Mouse (Mus musculus): Measurements from ENCODE around the gene Il17c. TPM values are rescaled to one million over a fixed set of nuclear protein-coding genes. Genes with fewer than 3 reads are reported as not detected.

Il17c gene
- polyA plus RNA-seq, 1 experiment: not detected

- 86% methylated on average over 9 of the region's 9 CpGs for WGBS
- Histone ChIP-seq H3K4me3 (ENCODE audit: insufficient read depth, low read depth, low read length) (no peak overlapping the region), H3K4me1 (ENCODE audit: control insufficient read depth, insufficient read depth, low read length) (no peaks in the 10 kb centered on the region), H3K27ac (ENCODE audit: insufficient read depth, low read depth, low read length) (no peak overlapping the region)
- no peak for TF ChIP-seq POLR2A (IDR thresholded peaks at IDR 0.05; ENCODE audit: insufficient read depth, low read depth, low read length)
- no peak for TF ChIP-seq CTCF (IDR thresholded peaks at IDR 0.05; ENCODE audit: insufficient read depth, low read depth, low read length)
Measured at GRCm38 (mm10) chr8:122426145-122426544, 4.3 kb downstream of the Il17c start.

- no peak overlapping the region for H3K27ac ChIP-seq (ENCODE audit: insufficient read depth, low read depth, low read length)
- 86% methylated on average over 7 of the region's 7 CpGs for WGBS
- H3K4me1 ChIP-seq (ENCODE audit: control insufficient read depth, insufficient read depth, low read length): peaks cover 5% of the 10 kb centered on the region
- no peak overlapping the region for H3K4me3 ChIP-seq (ENCODE audit: insufficient read depth, low read depth, low read length)
- TF ChIP-seq POLR2A (IDR thresholded peaks at IDR 0.05; ENCODE audit: insufficient read depth, low read depth, low read length) (no peak), CTCF (IDR thresholded peaks at IDR 0.05; ENCODE audit: insufficient read depth, low read depth, low read length) (no peak)
Measured at GRCm38 (mm10) chr8:122427607-122428006, 5.8 kb downstream of the Il17c start.

- no peak for TF ChIP-seq POLR2A (IDR thresholded peaks at IDR 0.05; ENCODE audit: insufficient read depth, low read depth, low read length)
- no peak for TF ChIP-seq CTCF (IDR thresholded peaks at IDR 0.05; ENCODE audit: insufficient read depth, low read depth, low read length)
- Histone ChIP-seq H3K4me3 (ENCODE audit: insufficient read depth, low read depth, low read length) (no peak overlapping the region), H3K4me1 (ENCODE audit: control insufficient read depth, insufficient read depth, low read length) (peaks cover 9% of the 10 kb centered on the region), H3K27ac (ENCODE audit: insufficient read depth, low read depth, low read length) (no peak overlapping the region)
- WGBS: 87% methylated on average over 9 of the region's 9 CpGs
Measured at GRCm38 (mm10) chr8:122428163-122428562, 6.3 kb downstream of the Il17c start.

- peaks cover 9% of the 10 kb centered on the region for H3K4me1 ChIP-seq (ENCODE audit: control insufficient read depth, insufficient read depth, low read length)
- no peak overlapping the region for H3K4me3 ChIP-seq (ENCODE audit: insufficient read depth, low read depth, low read length)
- WGBS: 79% methylated on average over 10 of the region's 10 CpGs
- TF ChIP-seq CTCF (IDR thresholded peaks at IDR 0.05; ENCODE audit: insufficient read depth, low read depth, low read length) (no peak), POLR2A (IDR thresholded peaks at IDR 0.05; ENCODE audit: insufficient read depth, low read depth, low read length) (no peak)
- no peak overlapping the region for H3K27ac ChIP-seq (ENCODE audit: insufficient read depth, low read depth, low read length)
Measured at GRCm38 (mm10) chr8:122430058-122430636, 8.3 kb downstream of the Il17c start.

DNA sequence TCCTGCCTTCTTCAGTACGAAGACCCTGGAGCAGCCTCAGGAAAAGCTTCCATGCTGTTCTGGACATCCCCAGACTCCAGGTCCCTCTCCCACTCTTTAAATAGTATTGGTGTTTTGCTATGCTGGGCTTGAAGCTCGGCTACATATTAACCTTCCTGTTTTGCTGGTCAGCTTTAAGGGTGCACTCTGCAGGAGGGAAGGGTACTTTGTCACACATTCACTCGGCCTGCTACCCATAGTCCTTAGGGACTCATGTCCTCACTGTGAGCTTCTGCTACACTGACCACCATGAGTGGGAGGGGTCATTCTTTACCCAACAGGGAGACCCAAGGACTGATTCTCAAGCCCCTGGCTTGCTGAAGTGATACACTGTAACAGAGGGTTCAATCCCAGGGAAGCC, 8.8 kb downstream of the Il17c start:
- TF ChIP-seq POLR2A (IDR thresholded peaks at IDR 0.05; ENCODE audit: insufficient read depth, low read depth, low read length): no peak
- no peak for TF ChIP-seq CTCF (IDR thresholded peaks at IDR 0.05; ENCODE audit: insufficient read depth, low read depth, low read length)
- WGBS: 92% methylated on average over 3 of the region's 3 CpGs
- H3K27ac ChIP-seq (ENCODE audit: insufficient read depth, low read depth, low read length): no peak overlapping the region
- peaks cover 9% of the 10 kb centered on the region for H3K4me1 ChIP-seq (ENCODE audit: control insufficient read depth, insufficient read depth, low read length)
- H3K4me3 ChIP-seq (ENCODE audit: insufficient read depth, low read depth, low read length): no peak overlapping the region

DNA sequence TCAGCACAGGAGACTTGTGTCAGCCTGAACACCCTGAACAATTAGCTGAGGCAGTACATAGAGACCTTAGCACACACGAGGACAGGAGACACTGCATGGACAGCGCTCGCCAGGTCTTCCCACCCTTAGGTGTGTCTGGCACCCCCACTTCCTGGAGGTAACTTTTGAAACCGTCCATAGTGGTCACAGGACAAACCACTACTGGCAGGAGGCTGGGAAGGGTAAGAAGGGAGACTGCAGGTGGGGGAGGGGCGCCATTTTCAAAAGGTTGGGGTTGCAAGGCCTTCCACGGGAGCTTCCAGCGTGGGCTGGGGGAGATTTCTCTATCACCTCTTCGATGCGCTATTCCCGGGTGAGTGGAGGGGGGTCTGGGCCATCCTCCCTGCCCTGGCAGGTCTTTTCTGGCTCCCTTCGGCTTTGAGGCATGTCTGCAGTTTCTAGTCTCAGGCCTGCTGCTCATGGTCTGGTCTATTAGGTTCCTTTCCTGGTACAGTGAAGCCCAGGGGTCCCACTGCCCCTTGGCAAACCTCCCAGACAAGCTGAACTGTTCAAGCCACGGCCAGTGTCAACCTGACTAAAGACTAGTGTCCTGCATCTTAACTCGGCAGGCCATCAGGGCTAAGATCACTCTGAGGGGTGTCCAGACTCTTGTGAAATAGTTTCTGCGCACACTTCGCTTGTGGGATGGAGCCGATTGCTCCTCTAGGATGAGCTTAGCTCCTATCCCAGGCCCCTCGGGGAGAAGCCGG, 10.0 kb downstream of the Il17c start:
- TF ChIP-seq POLR2A (IDR thresholded peaks at IDR 0.05; ENCODE audit: insufficient read depth, low read depth, low read length) (no peak), CTCF (IDR thresholded peaks at IDR 0.05; ENCODE audit: insufficient read depth, low read depth, low read length) (no peak)
- peak overlapping the region; percentile 42 for H3K4me3 ChIP-seq (ENCODE audit: insufficient read depth, low read depth, low read length)
- peaks cover 9% of the 10 kb centered on the region for H3K4me1 ChIP-seq (ENCODE audit: control insufficient read depth, insufficient read depth, low read length)
- 57% methylated on average over 18 of the region's 18 CpGs for WGBS
- no peak overlapping the region for H3K27ac ChIP-seq (ENCODE audit: insufficient read depth, low read depth, low read length)

GRCm38 (mm10) chr8:122432443-122433268, 10.8 kb downstream of the Il17c start, which contains the start of gene Cyba:
TSS of gene Cyba (minus strand) at chr8:122432930.
- H3K4me1 ChIP-seq (ENCODE audit: control insufficient read depth, insufficient read depth, low read length): peaks cover 9% of the 10 kb centered on the region
- H3K27ac ChIP-seq (ENCODE audit: insufficient read depth, low read depth, low read length): no peak within 1 kb of the TSS
- 18% methylated on average over 45 of the region's 45 CpGs for WGBS
- peak within 1 kb of the TSS; percentile 42 for H3K4me3 ChIP-seq (ENCODE audit: insufficient read depth, low read depth, low read length)
- TF ChIP-seq CTCF (IDR thresholded peaks at IDR 0.05; ENCODE audit: insufficient read depth, low read depth, low read length): no peak
- 0 out of 2 replicates have a peak, but pooled peaks have one; percentile 17 for TF ChIP-seq POLR2A (IDR thresholded peaks at IDR 0.05; ENCODE audit: insufficient read depth, low read depth, low read length)

DNA sequence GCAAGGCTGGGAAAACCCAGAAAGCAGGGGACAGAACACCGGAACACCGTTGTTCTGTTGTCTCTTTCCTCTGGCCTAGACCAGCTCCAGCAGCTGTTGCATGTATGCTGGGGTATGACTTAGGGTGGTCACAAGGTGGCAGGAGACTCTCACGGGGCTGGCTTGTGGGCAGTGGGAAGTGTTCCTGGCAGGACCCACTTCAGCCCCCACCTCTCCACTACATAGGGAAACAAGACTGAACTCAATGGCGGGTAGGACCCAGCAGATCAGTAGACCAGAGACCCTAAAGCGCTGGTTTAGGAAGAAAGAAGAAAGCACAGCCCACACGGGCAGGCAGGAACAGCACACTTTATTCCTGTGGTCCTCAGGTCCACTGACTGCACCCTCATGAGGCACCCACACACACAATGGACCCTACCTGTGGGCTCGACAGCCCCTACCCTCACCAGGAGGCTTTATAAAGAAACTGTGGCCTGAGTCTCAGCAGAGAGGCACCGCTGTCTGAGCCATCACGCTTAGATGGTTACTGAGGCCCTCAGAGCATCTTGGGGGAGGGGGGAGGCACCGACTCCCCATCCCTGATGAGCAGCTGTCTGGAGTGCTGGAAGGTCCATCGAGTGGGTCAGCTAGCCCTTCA, 11.6 kb downstream of the Il17c start:
- 74% methylated on average over 11 of the region's 11 CpGs for WGBS

More for the DNA sequence above, 11.6 kb downstream of the Il17c start:
- Histone ChIP-seq H3K4me3 (ENCODE audit: insufficient read depth, low read depth, low read length) (no peak overlapping the region), H3K27ac (ENCODE audit: insufficient read depth, low read depth, low read length) (no peak overlapping the region), H3K4me1 (ENCODE audit: control insufficient read depth, insufficient read depth, low read length) (peaks cover 9% of the 10 kb centered on the region)
- TF ChIP-seq POLR2A (IDR thresholded peaks at IDR 0.05; ENCODE audit: insufficient read depth, low read depth, low read length) (no peak), CTCF (IDR thresholded peaks at IDR 0.05; ENCODE audit: insufficient read depth, low read depth, low read length) (no peak)
